Mouse (Mus musculus) testis, adult 2 months (tissue): ENCODE measurements at regions not wholly inside any gene's neighbourhood (a gene's known extent, or its start where the extent isn't known, plus 50 kb on each side); places are given as distances from the start of the nearest gene placed in this dataset.

Source experiments
- CTCF ChIP-seq: fragments of 200-500 bp; IDR thresholded peaks from 2 replicates; pipeline ENCODE4 v1.5.1; 2012; ENCODE audit warnings: low read depth, mild to moderate bottlenecking, inconsistent platforms, low read length, moderate library complexity; ENCODE audit not compliant: control insufficient read depth, insufficient read depth, insufficient replicate concordance
- POLR2A ChIP-seq: fragments of 200-500 bp; IDR thresholded peaks from 2 replicates; pipeline ENCODE4 v1.6.1; 2012; ENCODE audit warnings: low read depth, mild to moderate bottlenecking, inconsistent platforms, low read length, moderate library complexity; ENCODE audit not compliant: control insufficient read depth

GRCm38 (mm10) chr13:105377038-105377437 lies 66.4 kb upstream of the Htr1a start:
- TF ChIP-seq CTCF (0 out of 2 replicates have a peak, but pooled peaks have one; percentile 21), POLR2A (no peak)
